Mouse (Mus musculus) forebrain, embryonic 13.5 days (tissue): Measurements from ENCODE around the gene Mvb12a. TPM values are rescaled to one million over a fixed set of nuclear protein-coding genes. Genes with fewer than 3 reads are reported as not detected.

Source experiments
- ATAC-seq: fragments of 200-750 bp; cut with Nextera tagmentation; 2 replicates; pipeline ENCODE4 v1.8.0; 2017
- H3K27ac ChIP-seq: fragments of 300-500 bp; sonication (generic); 2 replicates; pipeline ENCODE4 v1.5.1; 2015; ENCODE audit warnings: inconsistent platforms, mild to moderate bottlenecking, moderate library complexity
- H3K27me3 ChIP-seq: fragments of 300-500 bp; sonication (generic); 2 replicates; pipeline ENCODE4 v1.6.1; 2015; ENCODE audit warnings: mild to moderate bottlenecking, inconsistent platforms
- H3K36me3 ChIP-seq: fragments of 300-500 bp; sonication (generic); 2 replicates; pipeline ENCODE4 v1.6.1; 2015; ENCODE audit warnings: mild to moderate bottlenecking, inconsistent platforms; ENCODE audit not compliant: poor library complexity, severe bottlenecking
- H3K4me1 ChIP-seq: fragments of 300-500 bp; sonication (generic); 2 replicates; pipeline ENCODE4 v1.6.1; 2015; ENCODE audit warnings: inconsistent platforms
- H3K4me2 ChIP-seq: fragments of 300-500 bp; sonication (generic); 2 replicates; pipeline ENCODE4 v1.6.1; 2015; ENCODE audit warnings: inconsistent platforms, mild to moderate bottlenecking, moderate library complexity
- H3K4me3 ChIP-seq: fragments of 300-500 bp; sonication (generic); 2 replicates; pipeline ENCODE4 v1.5.1; 2015; ENCODE audit warnings: mild to moderate bottlenecking, inconsistent platforms
- H3K9ac ChIP-seq: fragments of 300-500 bp; sonication (generic); 2 replicates; pipeline ENCODE4 v1.6.1; 2015; ENCODE audit warnings: mild to moderate bottlenecking, inconsistent platforms
- H3K9me3 ChIP-seq: fragments of 300-500 bp; sonication (generic); replicated peaks from 2 replicates; pipeline ENCODE4 v1.6.1; 2016; ENCODE audit warnings: inconsistent platforms
- WGBS: fragments of 180-500 bp; shearing (Covaris S2); methylation state at CpG from one replicate; pipeline ENCODE4 v1.1.7; 2015; 5-methylcytosine and 5-hydroxymethylcytosine counted together
- polyA plus RNA-seq: library from polyadenylated mRNA; unstranded; fragments of >200 nt; fragmentation: Nextera tagmentation; extraction: Ambion mirVana; gene quantifications from 2 replicates; pipeline ENCODE4 v1.2.1, GENCODE M21; 2015

Mvb12a gene
- polyA plus RNA-seq, 1 experiment from 2014 or later, result 55.3 TPM

GRCm38 (mm10) chr8:71569366-71570290 lies 26.9 kb downstream of the Mvb12a start:
- Histone ChIP-seq H3K4me2 (peak overlapping the region; percentile 83), H3K9me3 (no peaks in the 10 kb centered on the region), H3K27ac (peak overlapping the region; percentile 67), H3K4me3 (peak overlapping the region; percentile 52), H3K4me1 (peaks cover 52% of the 10 kb centered on the region), H3K27me3 (peaks cover 5% of the 10 kb centered on the region), H3K9ac (peak overlapping the region; percentile 82), H3K36me3 (no peaks in the 10 kb centered on the region)
- peak; percentile 82 for ATAC-seq
- under 1% methylated on average over 51 of the region's 51 CpGs for WGBS

DNA sequence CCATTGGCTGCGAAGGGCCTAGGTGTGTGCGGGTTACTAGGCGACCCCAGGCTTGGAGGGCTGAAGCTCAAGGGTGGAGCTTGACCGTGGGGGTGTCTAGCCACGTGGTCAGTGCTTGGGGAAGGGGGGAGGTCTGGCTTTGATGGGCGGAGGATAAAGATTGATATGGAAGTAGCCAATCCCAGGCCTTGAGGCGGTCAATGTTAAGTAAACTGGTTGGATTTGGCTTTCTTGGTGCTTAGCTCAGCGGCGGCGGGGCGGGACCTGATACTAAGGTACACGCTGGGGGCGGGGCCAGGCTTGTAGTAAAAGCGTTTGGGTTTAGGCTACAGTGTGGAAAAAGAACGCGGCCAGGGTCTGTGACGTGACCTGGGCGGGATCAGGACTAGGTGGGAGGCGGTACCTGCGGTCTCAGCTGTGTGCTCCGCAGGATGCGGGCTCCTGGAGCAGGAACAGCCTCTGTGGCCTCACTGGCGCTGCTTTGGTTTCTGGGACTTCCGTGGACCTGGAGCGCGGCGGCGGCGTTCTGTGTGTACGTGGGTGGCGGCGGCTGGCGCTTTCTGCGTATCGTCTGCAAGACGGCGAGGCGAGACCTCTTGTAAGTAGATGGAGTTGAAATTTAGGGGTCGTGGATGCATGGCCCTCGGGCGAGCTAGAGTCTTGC lies 27.7 kb downstream of the Mvb12a start:
- H3K4me2 ChIP-seq, result peak overlapping the region; percentile 83
- H3K27ac ChIP-seq, result peak overlapping the region; percentile 63
- no peaks in the 10 kb centered on the region for H3K36me3 ChIP-seq
- peak overlapping the region; percentile 82 for H3K9ac ChIP-seq
- ATAC-seq, result peak; percentile 88
- H3K9me3 ChIP-seq, result no peaks in the 10 kb centered on the region
- H3K4me1 ChIP-seq, result peaks cover 52% of the 10 kb centered on the region
- under 1% methylated on average over 41 of the region's 41 CpGs for WGBS
- peak overlapping the region; percentile 52 for H3K4me3 ChIP-seq
- peaks cover 4% of the 10 kb centered on the region for H3K27me3 ChIP-seq

GRCm38 (mm10) chr8:71572077-71572476 lies 29.4 kb downstream of the Mvb12a start:
- H3K9ac ChIP-seq, result no peak overlapping the region
- no peak for ATAC-seq
- peak overlapping the region; percentile 52 for H3K4me3 ChIP-seq
- no peaks in the 10 kb centered on the region for H3K9me3 ChIP-seq
- peak overlapping the region; percentile 91 for H3K27ac ChIP-seq
- no peaks in the 10 kb centered on the region for H3K27me3 ChIP-seq
- 86% methylated on average over 2 of the region's 2 CpGs for WGBS
- H3K36me3 ChIP-seq, result no peaks in the 10 kb centered on the region
- peak overlapping the region; percentile 83 for H3K4me2 ChIP-seq
- H3K4me1 ChIP-seq, result peaks cover 52% of the 10 kb centered on the region

DNA sequence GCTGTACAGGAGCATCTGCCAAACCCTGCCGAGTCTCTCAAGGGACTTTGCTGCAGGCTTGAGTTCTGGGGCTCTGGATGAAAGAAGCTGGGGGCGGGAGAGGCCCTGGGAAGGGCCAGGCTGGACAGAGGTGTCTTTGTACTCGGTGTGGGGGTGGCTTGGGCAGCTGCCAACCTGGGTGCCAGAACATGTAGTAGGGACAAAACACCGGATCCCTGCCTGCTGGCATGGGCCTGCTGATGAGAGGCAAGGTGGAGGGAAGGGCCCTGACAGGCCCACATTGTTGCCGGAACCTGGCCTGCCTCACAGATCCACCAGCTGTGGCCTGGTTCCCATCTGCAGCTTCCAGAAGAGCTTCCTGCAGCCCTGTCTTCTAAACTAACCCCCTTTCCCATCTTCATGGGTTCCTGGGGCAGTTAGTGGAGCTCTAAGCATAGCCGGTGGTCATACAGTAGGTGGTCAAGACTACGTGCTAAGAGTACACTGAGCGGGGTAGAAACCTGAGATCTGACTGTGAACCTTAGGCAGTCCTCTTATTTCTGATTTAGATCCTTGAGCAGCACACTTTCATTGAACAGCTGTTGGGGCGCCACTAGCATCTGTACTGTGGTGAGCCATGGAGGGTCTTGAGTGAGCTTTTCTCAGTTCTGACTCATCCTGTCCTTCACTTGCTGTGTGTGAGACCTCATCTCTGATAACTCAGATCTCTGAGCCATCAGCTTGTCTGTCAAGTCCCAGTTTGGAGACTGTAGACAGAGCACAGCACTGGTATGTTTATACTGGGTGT lies 30.3 kb downstream of the Mvb12a start:
- no peaks in the 10 kb centered on the region for H3K27me3 ChIP-seq
- H3K9ac ChIP-seq, result peak overlapping the region; percentile 52
- H3K4me2 ChIP-seq, result peak overlapping the region; percentile 83
- WGBS, result 56% methylated on average over 9 of the region's 9 CpGs
- ATAC-seq, result peak; percentile 17; the same call in 1 of the 2 replicates
- H3K4me3 ChIP-seq, result peak overlapping the region; percentile 52; the same call in 1 of the 2 replicates
- H3K27ac ChIP-seq, result peak overlapping the region; percentile 91
- peaks cover 52% of the 10 kb centered on the region for H3K4me1 ChIP-seq
- H3K9me3 ChIP-seq, result no peaks in the 10 kb centered on the region
- no peaks in the 10 kb centered on the region for H3K36me3 ChIP-seq

- H3K27ac ChIP-seq, result no peak overlapping the region
- no peak overlapping the region for H3K9ac ChIP-seq
These were observed 31.7 kb downstream of the Mvb12a start for GRCm38 (mm10) chr8:71574426-71574825.

GRCm38 (mm10) chr8:71575020-71575419 lies 32.3 kb downstream of the Mvb12a start:
- 63% methylated on average over 1 of the region's 1 CpGs for WGBS
- H3K4me2 ChIP-seq, result no peak overlapping the region

More at GRCm38 (mm10) chr8:71574426-71574825, 31.7 kb downstream of the Mvb12a start:
- Histone ChIP-seq H3K4me2 (no peak overlapping the region), H3K4me3 (no peak overlapping the region), H3K4me1 (peaks cover 46% of the 10 kb centered on the region), H3K36me3 (no peaks in the 10 kb centered on the region), H3K27me3 (no peaks in the 10 kb centered on the region), H3K9me3 (no peaks in the 10 kb centered on the region)
- 81% methylated on average over 7 of the region's 7 CpGs for WGBS
- ATAC-seq, result no peak

DNA sequence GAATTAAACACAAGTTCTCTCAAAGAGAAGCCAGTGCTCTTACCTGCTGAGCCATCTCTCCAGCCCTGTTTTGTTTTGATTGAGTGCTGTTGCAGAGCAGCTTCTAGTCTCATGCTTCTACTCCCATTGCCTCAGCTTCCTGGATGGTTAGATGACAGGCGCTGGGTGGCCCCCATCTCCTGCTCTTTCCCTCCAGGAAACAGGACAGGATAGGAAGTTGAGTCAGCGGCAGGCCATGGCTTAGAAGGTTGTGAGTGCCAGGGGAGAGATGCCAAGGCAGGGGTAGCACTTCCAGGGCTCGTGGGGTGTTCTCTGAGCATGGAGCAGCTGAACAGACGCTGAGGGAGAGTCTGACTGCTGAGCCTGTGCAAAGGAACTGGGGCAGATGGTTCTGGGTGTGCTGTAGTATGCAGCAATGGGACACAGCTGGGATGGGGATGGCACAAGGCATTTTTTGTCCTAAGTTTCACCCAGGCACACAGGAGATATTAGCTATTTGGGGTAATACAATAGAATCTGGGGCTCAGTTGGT lies 35.2 kb downstream of the Mvb12a start:
- Histone ChIP-seq H3K9ac (no peak overlapping the region), H3K4me3 (no peak overlapping the region), H3K27ac (no peak overlapping the region), H3K4me2 (no peak overlapping the region), H3K4me1 (peaks cover 33% of the 10 kb centered on the region), H3K9me3 (no peaks in the 10 kb centered on the region), H3K27me3 (no peaks in the 10 kb centered on the region), H3K36me3 (peaks cover 26% of the 10 kb centered on the region)
- WGBS, result 74% methylated on average over 4 of the region's 4 CpGs
- ATAC-seq, result no peak

More at GRCm38 (mm10) chr8:71575020-71575419, 32.3 kb downstream of the Mvb12a start:
- peaks cover 51% of the 10 kb centered on the region for H3K4me1 ChIP-seq
- no peaks in the 10 kb centered on the region for H3K9me3 ChIP-seq
- no peak overlapping the region for H3K27ac ChIP-seq
- H3K27me3 ChIP-seq, result no peaks in the 10 kb centered on the region
- H3K9ac ChIP-seq, result no peak overlapping the region
- peaks cover under 1% of the 10 kb centered on the region; the same call in 1 of the 2 replicates for H3K36me3 ChIP-seq
- H3K4me3 ChIP-seq, result no peak overlapping the region
- ATAC-seq, result no peak

DNA sequence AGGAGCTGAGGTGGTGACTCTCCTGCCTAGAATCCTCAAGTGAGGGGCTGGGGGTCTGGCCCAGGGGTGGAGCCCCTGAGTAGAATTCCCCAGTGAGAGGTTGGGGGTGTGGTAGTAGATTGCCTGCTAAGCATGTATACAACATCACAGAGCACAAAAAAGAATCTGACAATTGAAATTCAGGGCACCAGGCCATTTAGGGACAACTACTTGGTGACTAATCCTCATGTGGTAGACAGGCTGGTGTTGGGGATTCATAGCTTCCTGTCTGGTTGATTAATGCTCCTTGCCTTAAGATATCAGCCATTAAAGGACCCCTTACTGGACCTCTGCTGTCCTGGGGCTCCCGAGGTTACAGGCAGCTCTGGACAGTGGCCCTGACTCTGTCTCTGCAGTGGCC lies 36.3 kb downstream of the Mvb12a start:
- ATAC-seq, result no peak
- Histone ChIP-seq H3K36me3 (peaks cover 36% of the 10 kb centered on the region), H3K4me2 (no peak overlapping the region), H3K9me3 (no peaks in the 10 kb centered on the region), H3K4me3 (no peak overlapping the region), H3K9ac (no peak overlapping the region), H3K4me1 (peaks cover 26% of the 10 kb centered on the region), H3K27ac (no peak overlapping the region), H3K27me3 (no peaks in the 10 kb centered on the region)
- WGBS, result 78% methylated on average over 1 of the region's 1 CpGs

GRCm38 (mm10) chr8:71579476-71579875 lies 36.8 kb downstream of the Mvb12a start:
- ATAC-seq, result no peak
- 0 out of 2 replicates have a peak overlapping the region, but pooled peaks have one; percentile 40 for H3K27ac ChIP-seq
- H3K9me3 ChIP-seq, result no peaks in the 10 kb centered on the region
- H3K4me1 ChIP-seq, result peaks cover 21% of the 10 kb centered on the region
- H3K4me2 ChIP-seq, result no peak overlapping the region
- no peak overlapping the region for H3K4me3 ChIP-seq
- H3K9ac ChIP-seq, result no peak overlapping the region
- peaks cover 41% of the 10 kb centered on the region for H3K36me3 ChIP-seq
- 89% methylated on average over 14 of the region's 14 CpGs for WGBS
- H3K27me3 ChIP-seq, result no peaks in the 10 kb centered on the region

- H3K27me3 ChIP-seq, result no peaks in the 10 kb centered on the region
- 0 out of 2 replicates have a peak overlapping the region, but pooled peaks have one; percentile 12 for H3K4me2 ChIP-seq
- WGBS, result 27% methylated on average over 9 of the region's 9 CpGs
- ATAC-seq, result 0 out of 2 replicates have a peak, but pooled peaks have one; percentile 6
- peak overlapping the region; percentile 40; the same call in 1 of the 2 replicates for H3K27ac ChIP-seq
- H3K9ac ChIP-seq, result no peak overlapping the region
- H3K9me3 ChIP-seq, result no peaks in the 10 kb centered on the region
- no peak overlapping the region for H3K4me3 ChIP-seq
- H3K4me1 ChIP-seq, result peaks cover 19% of the 10 kb centered on the region
- peaks cover 48% of the 10 kb centered on the region for H3K36me3 ChIP-seq
These were observed 37.5 kb downstream of the Mvb12a start for GRCm38 (mm10) chr8:71580201-71580600.

DNA sequence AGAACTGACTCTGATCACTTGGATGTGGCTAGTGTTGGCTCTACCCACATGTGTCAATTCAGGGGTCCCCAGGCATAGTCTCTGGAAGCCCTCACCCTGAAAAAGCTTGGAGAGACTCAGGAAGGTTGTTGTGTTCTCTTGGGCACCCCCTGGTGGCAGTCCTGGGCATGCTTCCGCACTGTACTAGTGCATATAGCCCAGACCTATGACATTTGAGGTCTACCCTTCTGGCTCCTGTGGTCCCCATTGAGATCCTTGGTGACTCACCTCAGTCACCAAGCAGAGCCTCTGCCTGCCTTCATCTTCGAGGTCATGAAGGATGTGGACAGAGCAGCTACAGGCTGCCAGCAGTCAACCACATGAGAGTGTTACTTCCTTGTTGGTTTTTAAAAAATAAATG lies 44.2 kb downstream of the Mvb12a start:
- Histone ChIP-seq H3K4me3 (no peak overlapping the region), H3K9ac (no peak overlapping the region), H3K27me3 (no peaks in the 10 kb centered on the region), H3K4me2 (no peak overlapping the region), H3K9me3 (no peaks in the 10 kb centered on the region), H3K27ac (no peak overlapping the region), H3K4me1 (peaks cover 10% of the 10 kb centered on the region), H3K36me3 (peaks cover 51% of the 10 kb centered on the region)
- WGBS, result 77% methylated on average over 2 of the region's 2 CpGs
- ATAC-seq, result peak; percentile 32
